Mouse (Mus musculus) myocyte (in vitro differentiated cells): ENCODE data around the gene Lpin2. TPM values are rescaled to one million over a fixed set of nuclear protein-coding genes. Genes with fewer than 3 reads are reported as not detected.

Experiments used
- H3K27me3 ChIP-seq: one replicate; pipeline ENCODE4 v1.6.1; 2011; ENCODE audit not compliant: control insufficient read depth, insufficient read depth, insufficient read length
- H3K36me3 ChIP-seq: one replicate; pipeline ENCODE4 v1.6.1; 2011; ENCODE audit not compliant: control insufficient read depth, insufficient read depth
- H3K4me2 ChIP-seq: one replicate; pipeline ENCODE4 v1.6.1; 2011; ENCODE audit warnings: low read depth, control low read depth
- H3K4me3 ChIP-seq: one replicate; pipeline ENCODE4 v1.5.1; 2011; ENCODE audit warnings: mild to moderate bottlenecking, control low read depth, moderate library complexity
- H3K79me2 ChIP-seq: one replicate; pipeline ENCODE4 v1.6.1; 2011; ENCODE audit not compliant: control insufficient read depth, insufficient read depth
- H3ac ChIP-seq: one replicate; pipeline ENCODE4 v1.6.1; 2011; ENCODE audit not compliant: control insufficient read depth, insufficient read length
- CEBPB ChIP-seq: IDR thresholded peaks from 2 replicates; pipeline ENCODE4 v1.6.1; 2011; ENCODE audit warnings: mild to moderate bottlenecking, moderate library complexity; ENCODE audit not compliant: poor library complexity, insufficient read depth, severe bottlenecking
- E2F4 ChIP-seq: IDR thresholded peaks from one replicate; pipeline ENCODE4 v1.6.1; 2011; ENCODE audit warnings: mild to moderate bottlenecking, control low read depth, moderate library complexity; ENCODE audit not compliant: insufficient read depth
- MAX ChIP-seq: IDR thresholded peaks from one replicate; pipeline ENCODE4 v1.6.1; 2011; ENCODE audit warnings: low read depth, mild to moderate bottlenecking, control low read depth
- MYOD1 ChIP-seq, 3 experiments: IDR thresholded peaks; one replicate each; pipeline ENCODE4 v1.6.1; 2011; ENCODE audit warnings: control low read depth in 2 of 3, low read depth in 2 of 3, mild to moderate bottlenecking in 2 of 3, moderate library complexity in 1 of 3; ENCODE audit not compliant: insufficient read length in 2 of 3, control insufficient read depth in 1 of 3
- MYOG ChIP-seq, 3 experiments: IDR thresholded peaks; one replicate each; pipeline ENCODE4 v1.6.1; 2011; ENCODE audit warnings: control low read depth in 2 of 3, low read depth in 2 of 3, mild to moderate bottlenecking in 2 of 3; ENCODE audit not compliant: insufficient read length in 2 of 3, control insufficient read depth in 1 of 3, insufficient read depth in 1 of 3
- POLR2A ChIP-seq: IDR thresholded peaks from one replicate; pipeline ENCODE4 v1.6.1; 2011; ENCODE audit warnings: low read depth, mild to moderate bottlenecking, control low read depth, moderate library complexity; ENCODE audit not compliant: insufficient read length
- POLR2AphosphoS2 ChIP-seq: IDR thresholded peaks from one replicate; pipeline ENCODE4 v1.6.1; 2011; ENCODE audit warnings: low read depth, control low read depth; ENCODE audit not compliant: insufficient read length
- REST ChIP-seq: IDR thresholded peaks from one replicate; pipeline ENCODE4 v1.6.1; 2011; ENCODE audit warnings: mild to moderate bottlenecking, control low read depth, moderate library complexity; ENCODE audit not compliant: insufficient read depth, insufficient read length
- SRF ChIP-seq: IDR thresholded peaks from one replicate; pipeline ENCODE4 v1.6.1; 2011; ENCODE audit warnings: low read depth; ENCODE audit not compliant: control insufficient read depth, insufficient read length
- TCF12 ChIP-seq: IDR thresholded peaks from one replicate; pipeline ENCODE4 v1.6.1; 2011; ENCODE audit warnings: mild to moderate bottlenecking, control low read depth; ENCODE audit not compliant: poor library complexity, insufficient read depth, severe bottlenecking
- TCF3 ChIP-seq: IDR thresholded peaks from one replicate; pipeline ENCODE4 v1.6.1; 2011; ENCODE audit warnings: low read depth, control low read depth; ENCODE audit not compliant: insufficient read length
- USF1 ChIP-seq: IDR thresholded peaks from one replicate; pipeline ENCODE4 v1.6.1; 2011; ENCODE audit warnings: low read depth, mild to moderate bottlenecking, control low read depth, moderate library complexity
- polyA plus RNA-seq: library from polyadenylated mRNA; unstranded; fragments of >200 nt; fragmentation: generic; extraction: Trizol; gene quantifications from one replicate; pipeline ENCODE4 v1.2.1, GENCODE M21; 2012; ENCODE audit warnings: missing spikeins

The Lpin2 gene
- polyA plus RNA-seq, 1 experiment: 6.4 TPM

DNA sequence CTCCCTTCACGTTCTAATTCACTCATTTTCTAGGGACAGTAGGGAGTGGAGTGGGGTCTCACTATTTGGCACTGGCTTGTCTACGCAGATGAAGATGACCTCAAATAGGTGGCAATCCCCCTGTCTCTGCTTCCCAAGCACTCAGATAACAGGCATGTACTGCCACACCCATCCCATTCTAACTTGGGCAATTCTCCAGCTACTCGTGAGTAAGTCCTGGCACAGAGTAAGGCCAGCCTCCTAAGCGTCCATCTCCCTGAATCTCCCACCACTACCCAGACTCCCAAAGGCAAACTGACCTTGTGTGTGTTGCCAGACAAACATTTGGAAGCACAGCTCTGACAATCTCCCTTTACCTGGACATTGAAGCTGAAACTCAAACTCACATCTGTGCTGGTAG lies 110.5 kb downstream of the Lpin2 start:
- H3K36me3 ChIP-seq: no peaks in the 10 kb centered on the region
- TF ChIP-seq CEBPB: no peak
- H3ac ChIP-seq: no peak overlapping the region
- H3K4me3 ChIP-seq: no peak overlapping the region
- no peak overlapping the region for H3K4me2 ChIP-seq
- H3K27me3 ChIP-seq: no peaks in the 10 kb centered on the region
- no peaks in the 10 kb centered on the region for H3K79me2 ChIP-seq

- H3K36me3 ChIP-seq: no peaks in the 10 kb centered on the region
- no peak for TF ChIP-seq TCF3
- no peak for TF ChIP-seq MYOG (IDR thresholded peaks at IDR 0.05; ENCODE audit: control insufficient read depth in 1 of 3, insufficient read depth in 1 of 3, insufficient read length in 2 of 3, low read depth in 2 of 3)
- no peak for TF ChIP-seq SRF
- TF ChIP-seq REST: no peak
- TF ChIP-seq TCF12: no peak
- TF ChIP-seq POLR2AphosphoS2: no peak
- no peak for TF ChIP-seq CEBPB
- TF ChIP-seq MYOD1 (IDR thresholded peaks at IDR 0.05; ENCODE audit: control insufficient read depth in 1 of 3, insufficient read length in 2 of 3, low read depth in 2 of 3): no peak
- TF ChIP-seq POLR2A: no peak
- TF ChIP-seq MAX: no peak
- TF ChIP-seq E2F4: no peak
- no peak for TF ChIP-seq USF1
- no peak overlapping the region for H3K4me2 ChIP-seq
- H3K79me2 ChIP-seq: no peaks in the 10 kb centered on the region
- no peak overlapping the region for H3K4me3 ChIP-seq
- H3K27me3 ChIP-seq: no peaks in the 10 kb centered on the region
- H3ac ChIP-seq: no peak overlapping the region
These were observed 112.2 kb downstream of the Lpin2 start for GRCm38 (mm10) chr17:71294570-71294969.

Other genes with a start within 250 kb of the Lpin2 start
- 52.7 TPM for gene Myom1, start 179.9 kb upstream of the Lpin2 start, polyA plus RNA-seq
- gene Myl12a, start 179.7 kb upstream of the Lpin2 start, polyA plus RNA-seq: 880 TPM
- gene Emilin2, start 129.4 kb downstream of the Lpin2 start, polyA plus RNA-seq: 3.2 TPM